Mouse (Mus musculus) left cerebral cortex, postnatal 36 days (tissue): ENCODE measurements around the gene Fbxl17. TPM values are rescaled to one million over a fixed set of nuclear protein-coding genes. Genes with fewer than 3 reads are reported as not detected.
A peak's percentile ranks its signal among the peaks of the same experiment; 100 is the strongest.

Experiments
- DNase-seq, 2 experiments: peaks; one replicate each; pipeline ENCODE4 v3.0.0; 2021 to 2022; ENCODE audit warnings: low spot score in 2 of 2, mixed read lengths in 1 of 2
- intact Hi-C: fragments of 180-260 bp; cut with DNase I; formaldehyde crosslinking; loops from one replicate; pipeline ENCODE4 v1.15.1; 2025
- total RNA-seq, 2 experiments: library from RNA; stranded (reverse); gene quantifications; 2 replicates each; pipeline ENCODE4 v1.2.3; 2021

Fbxl17 gene
- total RNA-seq, 2 experiments from 2014 or later, result 61.9 to 65.9 TPM

DNA sequence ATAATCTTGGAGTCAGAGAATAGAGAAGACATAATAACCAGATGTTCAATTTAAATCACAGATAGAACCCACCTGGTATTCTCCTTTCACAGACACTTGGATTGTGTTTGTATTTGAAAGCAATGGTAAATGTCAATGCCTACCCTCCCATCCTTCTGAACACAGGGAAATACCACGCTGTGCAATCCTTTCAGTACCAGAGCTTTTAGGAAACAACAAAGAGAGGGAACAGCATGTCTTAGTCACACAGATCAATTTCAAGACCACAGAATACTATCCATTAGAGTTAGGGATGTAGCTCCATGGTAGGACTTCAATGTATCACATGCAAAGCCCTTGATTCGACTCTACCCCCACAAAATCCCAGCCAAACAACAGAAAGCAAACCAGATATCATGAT lies 148.1 kb downstream of the Fbxl17 start:
- DNase-seq, result no peak

DNA sequence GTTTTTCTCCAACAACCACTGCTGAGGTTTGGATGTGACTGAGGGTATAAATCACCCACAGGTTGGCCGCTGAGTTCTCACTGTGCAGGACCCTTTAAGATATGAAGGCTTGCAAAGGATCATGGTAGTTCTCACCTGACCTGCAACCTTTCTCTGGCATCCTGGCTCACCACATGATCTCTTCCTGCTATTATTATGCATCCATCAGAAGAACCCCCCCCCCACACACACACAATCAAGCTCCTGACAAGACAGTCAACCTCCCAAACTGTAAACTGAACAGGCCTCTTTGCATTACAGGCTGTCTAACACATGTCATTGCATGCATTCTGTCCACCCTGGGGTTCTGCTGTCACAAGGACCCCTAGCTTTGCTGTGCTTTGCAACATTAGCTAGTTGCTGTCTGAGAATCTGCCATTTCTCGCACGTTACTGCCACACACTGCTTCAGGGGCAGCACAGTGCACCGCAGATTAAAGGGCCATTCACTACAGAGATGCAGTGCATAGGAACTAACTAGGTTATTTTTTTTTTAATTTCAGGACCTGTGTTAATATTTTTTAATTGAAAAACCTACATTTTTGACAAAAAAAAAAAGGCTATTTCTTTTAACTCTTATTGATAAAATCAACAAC lies 148.8 kb downstream of the Fbxl17 start:
- intact Hi-C loops, result no loop called here
- DNase-seq, result no peak

More for the DNA sequence above, 148.1 kb downstream of the Fbxl17 start:
- intact Hi-C loops, result no loop called here

DNA sequence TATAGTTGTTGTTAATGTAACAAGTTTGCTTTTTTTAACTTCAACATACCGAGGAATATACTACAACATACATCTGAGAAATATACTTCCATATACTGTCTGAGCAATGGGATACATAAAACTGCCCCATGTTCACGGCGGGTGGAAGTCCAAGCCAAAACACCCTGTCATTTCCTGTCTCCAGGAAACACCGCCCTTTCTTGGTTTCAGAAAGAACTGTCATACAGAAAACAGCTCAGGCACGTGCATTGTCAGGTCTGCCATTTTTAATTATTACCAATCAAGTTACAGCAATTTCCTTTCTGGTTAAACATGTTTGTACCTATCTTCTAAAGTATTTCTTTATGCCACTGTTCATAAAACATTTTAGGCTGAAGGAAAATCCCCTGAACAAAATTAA lies 155.7 kb downstream of the Fbxl17 start:
- intact Hi-C loops, result no loop called here
- DNase-seq, result no peak

DNA sequence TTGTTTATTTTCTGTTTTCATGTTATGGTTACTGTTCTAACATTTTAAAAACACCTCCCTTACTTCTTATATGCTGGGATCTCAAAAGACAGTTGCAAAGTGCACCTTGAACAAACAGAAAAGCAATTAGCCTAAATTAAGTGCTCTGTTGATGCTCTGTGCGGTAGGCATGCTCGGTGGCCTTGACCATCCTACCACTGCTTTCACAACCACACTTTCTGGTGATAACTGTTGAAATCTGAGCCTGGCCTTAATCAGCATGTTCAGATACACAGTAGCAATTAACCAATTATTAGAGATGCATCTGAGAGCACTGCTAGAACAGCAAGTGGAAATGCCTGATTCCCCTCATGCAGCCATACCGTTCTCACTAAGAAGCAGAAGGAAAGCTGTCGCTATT lies 156.7 kb downstream of the Fbxl17 start:
- intact Hi-C loops, result no loop called here
- no peak for DNase-seq

DNA sequence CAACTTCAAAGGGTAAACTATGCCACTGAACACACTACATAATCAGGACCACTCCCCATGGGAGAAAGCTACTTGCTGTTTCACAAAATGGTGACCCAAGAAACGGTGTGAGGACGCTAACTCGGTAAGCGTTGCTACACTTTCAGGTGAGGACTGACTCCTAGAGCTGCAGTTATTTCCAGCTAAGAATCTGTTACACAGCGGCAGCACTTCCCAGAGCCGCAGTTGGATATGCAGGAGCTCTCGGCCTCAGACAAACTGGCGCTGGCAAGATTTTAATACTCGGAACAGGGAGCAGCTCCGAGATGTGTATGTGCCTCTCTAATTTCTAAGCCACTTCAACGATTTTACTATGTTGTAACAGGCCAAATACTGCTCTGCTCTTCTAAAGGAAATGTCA lies 157.4 kb downstream of the Fbxl17 start:
- intact Hi-C loops, result no loop called here

DNA sequence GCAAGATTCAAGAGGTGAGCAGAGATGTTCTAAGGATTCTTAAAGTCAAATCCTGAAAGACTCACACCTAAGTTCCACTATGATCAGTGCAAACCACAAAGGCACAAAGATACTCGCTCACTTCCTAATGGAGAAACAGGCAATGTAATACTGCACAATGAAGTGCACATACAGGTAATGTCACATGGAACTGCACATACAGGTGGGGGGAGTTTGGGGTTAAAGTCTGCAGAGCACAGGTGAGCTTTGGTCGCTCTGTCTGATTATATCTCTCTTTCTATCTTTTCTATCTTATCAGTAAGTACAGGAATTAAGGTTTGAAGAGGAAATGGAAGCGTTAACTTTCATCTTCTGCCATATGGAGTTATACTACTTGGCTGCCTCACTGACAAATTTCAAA lies 158.6 kb downstream of the Fbxl17 start:
- DNase-seq, result no peak
- intact Hi-C loops, result no loop called here

More for the DNA sequence above, 157.4 kb downstream of the Fbxl17 start:
- DNase-seq, result no peak

DNA sequence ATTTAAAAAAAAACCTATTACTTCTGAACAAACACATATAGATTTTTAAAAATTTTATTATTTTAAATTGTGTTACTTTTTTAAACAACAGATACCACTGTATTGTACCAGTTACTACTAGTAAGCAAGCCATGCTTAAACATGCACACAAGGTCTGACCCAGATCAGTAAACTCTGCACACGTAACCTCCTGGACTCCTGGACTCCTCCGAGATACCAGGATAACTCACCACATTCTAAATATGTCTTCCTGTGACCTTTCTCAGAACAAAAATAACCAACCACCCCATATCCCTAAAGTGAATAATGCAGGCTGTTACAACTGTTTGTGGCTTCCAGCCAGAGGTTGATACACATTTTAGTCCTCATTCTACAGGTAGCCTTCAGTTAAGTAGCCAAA lies 170.9 kb downstream of the Fbxl17 start:
- intact Hi-C loops, result no loop called here
- no peak for DNase-seq

DNA sequence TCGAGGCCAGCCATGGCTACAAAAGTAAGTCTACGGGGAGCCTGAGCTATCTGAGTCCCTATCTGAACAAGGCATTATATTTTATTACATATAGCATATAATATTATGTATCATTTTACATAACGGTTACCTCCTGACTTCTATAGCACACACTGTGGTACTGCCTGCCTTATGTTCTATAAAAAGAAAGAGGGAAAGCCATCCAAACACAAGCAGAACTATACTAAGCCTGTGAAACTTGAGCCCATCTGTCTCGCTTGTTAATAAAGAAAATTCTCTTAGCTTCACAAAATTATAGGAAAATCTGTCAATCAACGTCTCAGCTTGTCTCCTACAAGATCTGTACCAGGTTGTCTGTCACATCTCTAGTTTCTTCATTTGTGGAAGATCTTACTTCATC lies 173.6 kb downstream of the Fbxl17 start:
- no peak for DNase-seq
- intact Hi-C loops, result no loop called here

DNA sequence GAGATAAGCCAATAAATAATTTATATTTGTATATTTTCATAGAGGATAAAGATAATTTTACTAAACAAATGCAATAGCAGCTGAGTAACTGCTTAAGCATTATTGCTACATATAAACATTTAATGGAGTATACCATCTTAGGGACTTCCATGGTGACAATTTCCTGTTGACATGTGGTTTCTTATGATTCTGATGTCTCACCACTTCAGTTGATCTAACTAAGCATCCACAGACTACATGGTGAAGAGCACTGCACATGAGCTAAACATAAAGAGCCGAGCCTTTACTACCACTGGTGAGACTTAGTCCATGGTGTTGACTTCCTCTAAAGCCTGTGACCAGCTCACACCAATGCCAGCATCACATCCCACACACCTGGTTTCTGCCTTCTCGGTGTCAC lies 175.1 kb downstream of the Fbxl17 start:
- no peak for DNase-seq
- intact Hi-C loops, result loop anchor here (2.0 to 5.0 kb wide), 2 partner anchors 88 to 144 kb away; no protein-coding TSS in a partner anchor

DNA sequence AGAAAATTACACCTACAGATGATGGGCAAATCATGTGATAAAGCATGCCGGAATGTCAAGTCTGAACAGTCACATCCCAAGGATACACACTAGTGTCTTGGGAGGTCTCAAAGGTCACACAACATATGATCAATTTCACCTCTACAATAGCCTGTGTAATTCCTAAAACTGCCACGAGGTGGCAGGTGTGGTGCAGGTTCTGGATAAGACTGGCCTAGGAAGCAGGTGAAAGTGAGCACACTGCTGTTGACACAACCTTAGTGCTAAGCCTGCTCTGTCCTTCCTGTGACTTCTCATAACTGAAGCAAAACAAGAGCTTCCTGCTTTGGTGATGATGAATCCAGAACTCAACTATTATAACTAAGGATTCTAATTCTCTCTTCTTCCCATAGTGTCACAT lies 175.8 kb downstream of the Fbxl17 start:
- DNase-seq, result peak; percentile 38 to 69
- intact Hi-C loops, result loop anchor here (2.0 to 5.0 kb wide), 2 partner anchors 88 to 145 kb away; no protein-coding TSS in a partner anchor

DNA sequence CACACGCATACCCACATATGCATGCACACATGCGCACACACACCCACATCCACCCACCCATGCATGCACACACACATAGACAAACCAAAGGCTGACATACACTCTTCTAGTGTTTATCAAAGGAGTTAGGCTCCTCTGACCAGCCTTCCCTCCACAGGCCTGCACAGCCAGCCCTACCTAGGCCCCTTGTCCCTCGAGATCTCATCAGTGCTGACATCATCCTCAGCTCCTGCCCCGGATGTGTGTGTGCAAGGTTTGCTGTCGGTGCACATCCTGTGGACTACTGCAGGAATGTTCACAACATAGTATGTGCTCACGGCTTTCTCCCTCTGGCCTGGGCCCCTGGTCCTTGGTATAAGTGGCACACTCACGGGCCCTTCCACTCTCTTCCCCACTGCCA lies 177.0 kb downstream of the Fbxl17 start:
- no peak for DNase-seq
- intact Hi-C loops, result loop anchor here (5.0 kb wide), 1 partner anchor 89 kb away; no protein-coding TSS in a partner anchor

DNA sequence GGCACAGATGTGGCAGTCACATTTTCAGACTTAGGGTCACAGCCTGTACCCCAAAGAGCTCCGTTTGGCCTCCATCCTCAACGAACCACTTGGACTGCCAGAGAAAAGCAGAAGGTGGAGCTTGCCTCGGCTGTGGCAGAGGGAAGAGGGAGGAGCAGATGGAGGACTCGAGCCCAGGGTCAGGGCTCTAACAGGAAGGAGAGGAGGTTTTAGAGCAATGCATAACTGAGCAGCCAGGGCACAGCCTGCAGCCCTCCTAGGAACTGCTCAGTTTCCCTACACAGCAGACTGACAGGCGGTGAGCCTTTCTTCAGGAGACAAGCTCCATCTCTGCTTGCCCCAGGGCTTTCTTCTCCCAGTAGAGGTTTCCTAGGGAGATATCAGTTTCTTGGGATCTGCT lies 178.5 kb downstream of the Fbxl17 start:
- intact Hi-C loops, result loop anchor here (5.0 kb wide), 1 partner anchor 91 kb away; no protein-coding TSS in a partner anchor
- DNase-seq, result no peak

DNA sequence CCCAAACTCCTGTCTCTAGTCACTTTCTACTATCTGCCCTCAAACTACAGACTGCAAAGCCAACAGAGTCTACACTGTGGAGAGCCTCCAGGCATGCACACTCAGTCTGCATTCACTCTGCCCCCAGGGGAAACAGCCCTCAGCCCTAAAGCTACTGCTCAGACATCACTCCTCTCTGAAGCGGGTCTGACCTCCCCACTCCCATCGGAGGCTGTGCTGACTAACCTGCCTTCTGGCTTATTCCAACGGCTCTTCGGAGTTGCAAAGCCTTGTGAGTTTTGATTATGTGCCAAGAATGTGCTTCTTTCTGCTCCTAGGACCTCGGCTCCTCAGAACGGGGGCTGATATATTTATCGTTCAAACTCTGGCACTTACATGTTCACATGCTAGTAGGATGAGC lies 182.3 kb downstream of the Fbxl17 start:
- DNase-seq, result no peak
- intact Hi-C loops, result no loop called here

DNA sequence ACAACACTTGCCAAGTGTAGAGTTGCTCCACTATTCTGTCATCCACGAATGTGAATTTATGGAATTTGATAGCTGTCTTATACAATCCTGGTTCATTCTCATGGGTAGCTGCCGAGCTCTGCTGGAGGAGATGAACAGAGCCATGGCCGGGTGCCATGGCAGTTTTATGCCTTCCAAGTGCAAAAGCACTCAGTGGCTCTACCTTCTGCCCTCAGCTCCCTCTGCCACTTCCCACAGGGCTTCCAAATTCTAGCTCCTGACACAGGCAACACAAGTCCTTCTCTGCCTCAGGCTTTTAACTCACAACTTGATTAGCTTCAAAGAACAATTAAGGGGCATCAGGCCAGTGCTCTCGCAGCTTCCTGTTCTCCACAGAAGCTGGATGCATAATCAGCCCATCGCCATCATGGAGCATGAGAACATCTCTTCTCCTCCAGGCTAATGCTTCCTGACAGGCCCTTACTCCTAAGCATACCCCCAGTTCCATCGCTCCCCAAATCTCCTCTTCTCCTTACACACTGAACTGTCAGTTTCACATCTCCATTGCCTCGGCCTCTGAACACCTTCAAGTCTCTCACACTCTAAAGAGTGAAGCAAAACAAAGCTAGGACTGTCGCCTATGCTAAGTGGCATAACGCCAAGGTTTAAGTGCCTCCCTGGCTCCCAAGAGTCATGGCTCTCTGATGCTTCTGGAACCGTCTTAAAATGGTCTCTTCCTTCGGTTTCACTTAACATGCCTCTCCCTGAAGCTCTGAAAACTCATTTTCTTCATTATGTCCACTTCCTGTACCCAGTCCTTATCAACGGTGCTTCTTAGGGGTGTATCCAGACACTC lies 184.0 kb downstream of the Fbxl17 start:
- intact Hi-C loops, result no loop called here
- no peak for DNase-seq

DNA sequence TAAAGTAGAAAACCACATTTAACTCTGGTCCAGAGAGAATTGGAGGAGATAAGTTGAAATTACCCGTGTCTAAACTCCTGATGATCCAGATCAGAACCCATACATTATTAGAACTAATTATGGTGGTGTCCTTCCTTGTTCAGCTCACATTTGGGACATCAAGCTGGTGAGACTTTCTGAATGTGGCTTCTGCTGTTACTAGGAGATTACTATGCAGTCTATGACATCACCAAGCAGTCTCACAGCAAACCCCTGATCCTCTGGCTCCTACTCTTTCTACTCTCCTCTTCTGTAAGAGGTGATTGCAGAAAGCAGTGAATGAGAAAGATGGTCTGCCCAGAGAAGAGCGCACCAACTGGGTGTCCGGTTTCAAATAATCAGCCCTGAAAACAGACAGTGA lies 187.0 kb downstream of the Fbxl17 start:
- DNase-seq, result no peak
- intact Hi-C loops, result no loop called here

DNA sequence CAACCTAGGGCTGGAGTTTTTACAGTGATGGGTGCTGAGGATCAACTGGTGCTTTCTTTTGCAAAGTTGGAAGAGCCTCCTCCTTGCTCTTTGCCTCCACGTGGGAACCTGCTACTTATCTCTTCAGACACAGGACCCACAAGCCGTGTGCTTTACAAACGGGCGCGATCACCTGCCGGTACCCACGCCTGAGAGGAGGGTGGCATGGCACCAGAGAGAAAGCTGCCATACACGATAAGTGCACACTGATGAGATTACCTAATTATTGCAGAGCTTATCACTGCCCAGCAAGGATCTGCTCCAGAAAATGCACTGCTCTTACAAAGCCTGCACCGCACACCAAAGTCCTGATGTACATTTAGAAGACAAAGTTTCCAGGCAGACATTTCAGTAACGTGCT lies 187.5 kb downstream of the Fbxl17 start:
- intact Hi-C loops, result no loop called here
- no peak for DNase-seq

DNA sequence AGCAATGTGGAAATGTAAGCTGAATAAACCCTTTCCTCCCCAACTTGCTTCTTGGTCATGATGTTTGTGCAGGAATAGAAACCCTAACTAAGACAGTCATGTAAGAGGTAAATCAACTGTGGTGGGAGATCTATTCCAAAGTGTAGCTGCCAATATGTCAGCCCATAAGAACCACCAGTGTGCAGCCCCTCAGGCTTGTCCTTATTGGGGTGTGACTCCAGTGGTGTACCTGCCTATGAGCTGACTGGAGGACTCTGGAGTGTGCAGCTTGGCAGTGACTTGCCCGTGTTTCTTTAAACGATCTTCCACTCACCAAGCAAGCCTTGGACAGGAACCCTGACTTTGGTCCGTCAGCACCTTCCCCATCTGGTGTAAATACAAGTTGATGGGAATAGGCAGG lies 188.2 kb downstream of the Fbxl17 start:
- intact Hi-C loops, result no loop called here
- no peak for DNase-seq

DNA sequence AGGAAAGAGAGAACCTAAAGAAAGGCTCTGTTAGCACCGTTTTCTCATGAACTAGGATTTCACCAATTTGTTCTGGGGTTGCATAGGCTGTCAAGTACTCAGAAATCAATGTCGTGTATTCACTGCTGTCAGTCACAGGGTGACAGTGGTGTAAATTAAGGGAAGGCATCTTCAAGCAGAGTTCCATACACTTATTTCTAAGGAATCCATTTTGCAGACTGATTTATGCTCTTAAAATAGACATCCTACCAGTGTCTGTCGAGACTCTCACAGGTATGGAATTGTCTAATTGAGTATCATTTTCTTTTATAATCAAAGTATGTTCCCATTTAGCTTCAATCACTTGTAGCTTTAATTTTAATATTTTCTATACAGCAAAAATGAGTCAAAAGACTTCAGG lies 189.8 kb downstream of the Fbxl17 start:
- intact Hi-C loops, result no loop called here
- no peak for DNase-seq

DNA sequence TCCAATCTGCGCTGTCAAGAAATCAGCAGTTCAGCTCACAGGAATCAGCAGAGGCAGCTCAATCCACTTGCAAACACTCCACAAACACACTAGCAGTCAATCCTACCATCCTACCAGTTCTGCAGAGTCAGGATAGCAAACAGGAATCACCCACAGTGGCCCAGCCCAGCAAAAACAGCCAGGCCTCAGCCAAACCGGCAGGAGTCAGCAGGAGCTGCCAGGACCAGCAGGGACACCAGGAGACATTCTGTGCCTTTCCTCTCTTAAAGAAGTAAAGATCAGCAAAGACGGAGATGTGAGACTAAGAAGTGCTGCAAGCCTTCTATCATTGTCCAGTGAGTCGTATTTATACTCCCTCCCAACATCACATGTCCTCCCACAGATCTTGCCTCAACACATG lies 196.0 kb downstream of the Fbxl17 start:
- intact Hi-C loops, result no loop called here
- peak in 1 of 2 experiments; percentile 26 for DNase-seq

DNA sequence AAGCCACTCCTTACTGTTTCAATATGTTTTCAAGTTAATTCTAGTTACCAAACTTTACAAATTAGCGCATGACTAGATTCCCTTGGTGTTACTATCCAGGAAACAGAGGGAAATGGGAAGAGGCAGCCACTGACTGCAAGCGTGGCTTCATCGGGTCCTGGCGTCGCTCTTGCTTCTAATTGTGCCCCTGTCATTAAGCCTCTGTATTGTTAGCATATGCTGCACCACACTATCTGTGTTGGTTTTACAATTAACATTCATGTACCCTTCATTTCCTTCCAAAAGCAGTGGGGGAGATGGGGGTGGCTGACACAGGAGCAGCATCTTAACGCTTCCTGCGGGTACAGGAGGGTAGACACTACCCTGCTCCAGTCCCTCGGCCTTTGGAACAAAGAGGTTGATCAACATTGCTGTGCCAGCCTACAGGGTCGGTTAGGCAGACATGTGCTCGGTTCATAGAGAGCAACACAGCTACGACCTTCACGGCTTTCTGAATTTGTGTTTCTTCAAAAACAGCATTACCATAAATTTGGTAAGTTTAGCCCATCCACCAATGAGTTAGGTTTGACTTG lies 197.9 kb downstream of the Fbxl17 start:
- DNase-seq, result no peak
- intact Hi-C loops, result no loop called here

DNA sequence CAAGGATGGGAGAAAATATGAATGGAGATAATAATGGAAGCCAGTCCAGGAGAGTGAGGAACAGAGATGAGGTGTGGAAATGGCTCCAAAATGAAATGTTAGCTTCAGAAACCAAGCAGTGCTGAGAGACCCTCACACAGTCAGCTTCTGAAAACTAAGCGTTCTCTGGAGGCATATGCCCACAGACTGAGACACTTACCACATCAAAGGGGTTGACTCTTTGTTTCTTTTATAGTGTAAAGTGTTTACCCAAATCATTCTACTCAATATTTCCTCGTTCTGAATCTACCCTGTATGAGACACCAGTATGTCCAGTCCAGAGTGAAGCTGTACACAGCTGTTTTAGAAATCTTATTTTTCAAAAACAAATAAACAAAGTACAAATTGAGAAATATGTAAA lies 204.3 kb downstream of the Fbxl17 start:
- intact Hi-C loops, result no loop called here
- DNase-seq, result no peak
